Mouse (Mus musculus): ENCODE measurements at regions not wholly inside any gene's neighbourhood (a gene's known extent, or its start where the extent isn't known, plus 50 kb on each side); places are given as distances from the start of the nearest gene placed in this dataset.

GRCm38 (mm10) chr15:59785981-59786380, 230.4 kb downstream of the 4933412E24Rik start:
- TF ChIP-seq POLR2A (IDR thresholded peaks at IDR 0.05; ENCODE audit: insufficient read depth, low read depth, low read length) (no peak), CTCF (IDR thresholded peaks at IDR 0.05; ENCODE audit: insufficient read depth, low read depth, low read length) (no peak)

All from olfactory bulb, adult 2 months (tissue).